Mouse (Mus musculus) CD8-positive naive resting alpha-beta T cell, adult 2 months (primary cell): ENCODE data around the gene Tmprss4.

ENCODE experiments used
- DNase-seq, 2 experiments: peaks; one replicate each; pipeline ENCODE4 v3.0.0; 2022; ENCODE audit warnings: low read depth in 2 of 2, low spot score in 2 of 2

The Tmprss4 gene

GRCm38 (mm10) chr9:45197549-45197948, 6.3 kb downstream of the Tmprss4 start:
- DNase-seq, result no peak

GRCm38 (mm10) chr9:45196125-45196830, 7.6 kb downstream of the Tmprss4 start:
- no peak for DNase-seq

DNA sequence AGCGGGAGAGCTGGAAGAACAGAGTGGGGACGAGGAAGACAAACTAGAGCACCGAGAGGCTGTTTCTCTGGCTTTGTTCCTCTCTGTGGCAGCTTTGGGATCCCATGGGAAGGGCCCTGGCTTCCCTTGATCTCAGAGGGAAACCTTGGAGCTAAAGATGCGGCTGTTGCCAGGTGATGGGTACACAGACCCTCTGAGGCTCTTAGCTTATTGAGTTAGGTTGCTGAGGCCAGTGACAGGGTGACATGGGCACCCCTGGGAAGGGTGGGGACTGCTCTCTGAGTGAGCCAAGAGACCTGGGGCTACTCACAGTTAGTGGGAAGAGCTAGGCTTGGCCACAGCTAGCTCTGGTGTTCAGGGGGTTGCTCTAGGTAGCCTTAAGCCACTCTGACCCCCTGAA, 8.4 kb downstream of the Tmprss4 start:
- DNase-seq, result no peak

DNA sequence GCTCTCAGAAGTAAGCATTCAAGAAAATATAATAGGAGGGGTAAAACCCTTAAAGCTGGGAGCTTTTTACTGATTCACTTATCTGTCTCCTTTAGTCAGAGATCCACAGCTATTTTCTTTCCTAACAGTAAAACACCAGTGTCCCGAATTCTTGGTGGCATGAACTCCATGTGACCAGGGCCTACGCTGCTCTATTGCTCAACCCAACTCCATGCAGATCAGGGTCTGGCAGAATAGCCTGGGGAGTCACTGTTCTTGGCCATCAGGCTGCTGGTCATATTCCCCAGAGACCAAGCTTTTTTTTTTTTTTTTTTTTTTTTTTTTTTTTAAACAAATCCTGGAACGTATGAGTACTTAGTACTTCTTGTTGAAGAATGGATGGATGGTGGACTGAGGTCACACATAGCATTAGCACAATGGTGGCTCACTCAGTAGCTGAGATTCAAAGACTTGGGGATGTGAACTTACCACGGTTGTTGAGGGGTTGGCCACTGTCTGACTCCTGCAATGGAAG, 14.2 kb downstream of the Tmprss4 start:
- DNase-seq, result no peak

DNA sequence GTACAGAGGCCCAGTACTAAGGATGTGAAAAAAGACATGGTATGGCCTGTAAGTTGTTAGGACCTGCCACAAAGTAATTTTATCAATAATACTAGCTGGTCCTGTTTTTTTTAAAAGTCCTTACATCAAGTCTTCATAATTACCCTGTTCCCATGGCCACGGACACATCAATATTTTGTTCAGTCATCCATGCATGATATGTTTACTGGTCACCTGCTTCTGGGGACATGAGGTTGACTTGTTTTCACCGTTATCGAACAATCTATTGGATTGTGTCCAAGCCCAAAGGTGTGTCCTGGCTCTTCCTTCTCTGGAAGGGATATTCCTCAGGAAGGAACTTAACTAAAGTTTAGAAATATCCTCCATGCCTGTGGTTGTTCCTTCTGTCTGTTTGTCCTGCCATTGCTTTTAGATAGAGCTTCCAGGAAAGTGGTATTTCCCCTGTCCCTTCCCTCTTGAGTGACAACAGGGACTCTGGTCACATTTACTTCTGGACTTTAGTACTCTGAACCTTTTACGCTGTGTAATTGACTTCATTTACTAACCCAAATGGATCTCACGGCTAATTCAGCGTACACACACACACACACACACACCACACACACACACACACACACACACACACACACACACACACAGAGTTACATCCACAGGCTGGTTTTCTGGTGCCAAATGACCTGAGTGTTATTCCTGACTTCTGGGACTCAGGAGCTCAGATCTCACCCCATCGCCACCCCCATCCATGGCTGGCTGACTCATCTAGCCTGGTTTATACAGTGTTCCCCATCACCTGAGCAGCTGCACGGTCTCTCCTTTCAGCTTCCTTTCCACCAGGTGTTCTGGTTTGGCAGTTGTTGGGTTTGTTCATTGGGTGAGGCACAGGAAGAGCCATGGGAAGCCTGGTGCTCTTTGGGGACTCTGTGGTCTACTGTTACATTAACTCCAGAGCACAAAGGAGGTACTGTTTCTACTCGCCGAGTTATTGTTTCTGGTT, 15.0 kb downstream of the Tmprss4 start:
- DNase-seq, result no peak

GRCm38 (mm10) chr9:45185250-45185649, 18.6 kb downstream of the Tmprss4 start:
- no peak for DNase-seq

- DNase-seq, result no peak
These were observed 20.6 kb downstream of the Tmprss4 start for GRCm38 (mm10) chr9:45183266-45183665.

- DNase-seq, result no peak
These were observed 21.4 kb downstream of the Tmprss4 start for GRCm38 (mm10) chr9:45182521-45182920.

DNA sequence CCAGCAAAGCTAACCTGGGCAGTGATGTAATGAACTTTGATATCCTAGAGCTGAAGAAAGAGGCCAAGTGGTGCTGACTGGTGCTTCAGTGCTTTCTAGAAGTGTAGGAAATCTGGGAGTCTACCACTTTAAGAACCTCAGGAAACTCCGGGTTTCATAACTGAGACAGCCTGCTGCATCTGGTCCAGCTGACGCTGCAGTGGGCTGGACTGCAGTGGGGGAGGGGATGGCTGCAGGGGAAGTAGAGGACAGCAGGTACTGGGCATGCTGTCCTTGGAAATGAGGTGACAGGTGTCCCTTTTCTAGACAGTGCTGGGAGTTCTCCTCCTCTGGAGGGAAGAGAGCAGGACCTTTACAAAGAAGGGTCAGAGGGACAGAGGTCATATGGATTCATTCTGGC, 22.1 kb downstream of the Tmprss4 start, which contains the start of gene BC049352:
BC049352 (plus strand) TSS at position 238 of the 400 bp plus-strand sequence.
- no peak for DNase-seq

DNA sequence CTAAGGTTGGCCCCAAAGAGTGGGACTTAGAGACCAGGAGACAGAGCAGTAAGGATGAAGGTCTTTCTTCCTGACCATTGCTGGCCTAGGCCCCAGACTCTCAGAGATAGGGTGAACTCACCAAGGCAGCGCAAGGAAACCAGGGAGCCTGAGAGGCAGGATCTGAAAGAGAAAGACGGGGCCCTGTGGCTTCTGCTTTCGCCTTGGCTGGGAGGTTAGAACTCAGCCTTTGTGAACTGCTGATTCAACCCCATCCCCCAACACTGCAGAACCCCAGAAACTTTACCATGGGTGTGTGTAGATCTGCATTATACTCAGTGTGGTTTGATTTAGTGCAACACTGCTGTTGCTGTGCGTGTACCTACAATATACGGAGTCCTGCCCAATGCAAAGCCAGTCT, 24.6 kb downstream of the Tmprss4 start:
- no peak for DNase-seq

DNA sequence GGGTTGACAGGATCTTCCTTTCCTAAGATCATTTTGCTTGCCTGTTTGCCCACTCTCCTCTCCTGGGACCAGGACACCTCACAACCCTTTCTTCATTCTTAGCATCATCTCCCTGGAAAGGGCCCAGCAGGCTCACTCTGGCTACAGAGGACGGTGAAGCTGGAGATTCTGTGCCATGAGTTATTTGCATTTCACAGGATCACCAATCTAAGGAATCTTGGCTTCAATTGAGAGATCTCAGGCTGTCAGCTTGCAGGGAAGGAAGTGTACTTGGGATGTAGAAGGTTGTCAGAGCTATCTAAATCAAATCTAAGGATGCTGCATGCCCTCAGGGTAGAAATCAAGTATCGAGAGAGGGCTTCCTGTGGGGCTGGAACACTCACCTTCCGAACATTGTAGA, 30.4 kb downstream of the Tmprss4 start:
- no peak for DNase-seq

DNA sequence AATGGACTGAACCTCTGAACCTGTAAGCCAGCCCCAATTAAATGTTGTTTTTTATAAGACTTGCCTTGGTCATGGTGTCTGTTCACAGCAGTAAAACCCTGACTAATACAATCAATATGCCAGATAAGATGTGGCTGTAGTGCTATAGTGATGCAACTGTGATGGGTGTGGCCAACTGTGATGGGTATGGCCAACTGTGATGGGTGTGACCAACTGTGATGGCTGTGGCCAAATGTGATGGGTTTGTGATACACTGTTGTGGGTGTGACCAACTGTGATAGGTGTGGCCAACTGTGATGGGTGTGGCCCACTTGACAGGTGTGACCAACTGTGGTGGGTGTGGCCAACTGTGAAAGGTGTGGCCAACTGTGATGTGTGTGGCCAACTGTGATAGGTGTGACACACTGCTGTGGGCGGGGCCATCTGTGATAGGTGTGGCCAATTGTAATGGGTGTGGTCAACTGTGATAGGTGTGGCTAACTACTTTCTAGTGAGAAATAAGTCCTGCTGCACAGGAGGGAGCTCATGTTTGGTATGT, 32.8 kb downstream of the Tmprss4 start:
- DNase-seq, result no peak

DNA sequence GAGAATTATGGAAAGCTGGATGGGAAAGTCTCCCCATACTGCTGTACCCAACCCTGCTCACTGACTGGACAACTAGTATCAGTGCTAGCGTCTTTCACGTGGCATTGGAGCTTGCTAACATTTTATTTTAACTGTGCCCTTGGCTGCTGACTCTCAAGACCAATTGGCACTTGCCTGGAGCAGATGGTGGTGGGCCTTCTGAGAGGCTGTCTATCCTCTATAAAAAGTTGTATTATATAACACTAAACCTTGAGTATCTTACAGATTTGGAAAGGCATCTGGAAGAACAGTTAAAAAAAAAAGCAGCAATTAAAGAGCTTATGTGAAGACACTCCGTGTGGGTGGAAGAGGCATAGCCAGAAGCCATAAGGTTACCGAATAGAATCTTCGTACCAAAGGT, 33.7 kb downstream of the Tmprss4 start:
- DNase-seq, result no peak

DNA sequence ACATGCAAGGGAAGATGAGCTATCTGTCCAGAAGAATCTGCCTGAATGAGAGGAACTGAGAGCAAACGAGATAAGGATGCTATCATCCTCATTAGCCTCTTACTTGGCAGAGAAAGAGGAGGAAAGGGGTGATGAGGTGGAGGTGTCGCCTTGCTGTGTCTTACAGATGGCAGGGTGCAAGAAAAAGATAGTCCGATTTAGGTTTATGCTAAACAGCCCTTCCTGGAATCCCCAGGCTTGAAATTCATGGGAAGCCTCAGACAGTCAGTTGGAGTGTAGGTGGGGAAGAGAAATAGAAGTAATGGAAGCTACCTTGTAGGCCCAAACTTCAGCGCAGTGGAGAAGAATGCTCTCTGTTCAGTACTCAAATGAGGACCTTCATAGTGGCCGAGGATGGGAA, 36.0 kb downstream of the Tmprss4 start:
- DNase-seq, result no peak

DNA sequence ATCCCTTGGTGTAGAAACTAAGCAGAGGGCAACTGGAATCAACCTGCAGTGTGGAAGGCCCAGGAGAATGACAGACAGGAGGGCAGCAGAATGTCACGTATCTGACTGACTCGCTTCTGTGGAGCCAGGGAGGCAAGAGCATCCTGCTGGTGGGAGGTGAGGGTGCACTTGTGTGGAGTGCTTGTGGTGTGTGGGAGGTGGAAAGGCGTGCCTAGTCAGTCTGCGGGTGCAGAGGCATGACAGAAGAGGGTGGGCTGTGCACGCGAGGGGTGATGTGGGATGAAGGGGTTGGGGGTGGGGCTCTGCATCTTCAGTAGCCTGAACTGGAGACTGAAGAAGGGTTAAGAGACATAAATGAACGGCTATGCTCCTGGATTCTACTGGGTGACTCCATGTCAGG, 50.5 kb downstream of the Tmprss4 start:
- peak in 1 of 2 experiments; percentile 11 for DNase-seq

GRCm38 (mm10) chr9:45150933-45151332, 53.0 kb downstream of the Tmprss4 start:
- no peak for DNase-seq

DNA sequence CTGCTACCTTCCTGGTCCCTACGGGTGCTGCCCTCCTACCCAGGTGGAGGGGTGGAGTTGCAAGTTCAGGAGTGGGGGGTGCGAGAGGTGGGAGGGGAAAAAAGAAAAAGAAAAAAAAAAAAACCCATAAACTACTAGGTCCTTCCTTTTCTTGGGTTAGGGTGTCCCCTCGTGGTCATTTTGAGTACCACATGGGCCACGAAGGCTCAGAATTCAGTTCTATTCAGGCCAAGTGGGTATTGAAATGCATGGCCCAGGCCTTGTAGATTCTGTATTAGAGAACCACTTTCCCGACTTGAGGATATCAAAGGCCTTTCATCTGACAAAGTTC, 57.7 kb downstream of the Tmprss4 start:
- DNase-seq, result peak; percentile 70 to 83

DNA sequence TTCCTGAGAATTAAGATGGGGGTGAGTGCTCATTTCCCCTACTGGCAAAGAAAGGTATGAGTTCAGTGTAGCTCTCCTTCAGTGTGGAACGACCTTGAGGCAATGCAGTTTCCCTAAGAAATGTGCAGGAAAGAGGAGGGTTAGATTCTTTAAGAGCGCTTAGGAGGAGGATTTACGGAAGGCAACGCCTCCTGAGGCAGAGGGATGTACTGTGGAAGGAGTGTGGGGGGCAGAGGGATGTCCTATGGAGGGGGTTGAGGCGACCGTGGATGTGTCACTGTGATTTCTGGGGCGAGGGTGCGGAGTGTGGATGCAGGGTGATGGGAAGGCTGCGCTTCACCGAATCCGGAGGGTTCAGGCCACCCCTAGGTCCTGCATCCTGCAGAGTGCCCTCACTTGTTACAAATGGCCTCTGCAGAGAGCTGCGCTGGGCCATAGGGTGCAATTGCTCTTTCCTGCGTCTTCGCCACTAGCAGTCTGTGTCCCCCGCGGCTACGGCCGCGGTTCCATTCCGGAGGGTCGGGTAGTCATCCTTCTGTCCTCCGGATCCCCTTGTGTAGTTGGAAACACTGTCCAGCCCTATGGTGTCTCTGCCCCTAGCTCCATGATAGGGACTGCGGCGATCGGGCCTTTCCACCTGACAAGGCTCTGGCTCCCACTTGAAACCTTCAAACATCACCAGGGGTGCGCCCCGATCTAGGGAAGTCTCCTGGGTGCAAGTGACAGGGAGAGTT, 58.2 kb downstream of the Tmprss4 start:
- no peak for DNase-seq

- DNase-seq, result no peak
These were observed 61.2 kb downstream of the Tmprss4 start for GRCm38 (mm10) chr9:45142686-45143085.

- DNase-seq, result no peak
These were observed 62.9 kb downstream of the Tmprss4 start for GRCm38 (mm10) chr9:45140945-45141344.

DNA sequence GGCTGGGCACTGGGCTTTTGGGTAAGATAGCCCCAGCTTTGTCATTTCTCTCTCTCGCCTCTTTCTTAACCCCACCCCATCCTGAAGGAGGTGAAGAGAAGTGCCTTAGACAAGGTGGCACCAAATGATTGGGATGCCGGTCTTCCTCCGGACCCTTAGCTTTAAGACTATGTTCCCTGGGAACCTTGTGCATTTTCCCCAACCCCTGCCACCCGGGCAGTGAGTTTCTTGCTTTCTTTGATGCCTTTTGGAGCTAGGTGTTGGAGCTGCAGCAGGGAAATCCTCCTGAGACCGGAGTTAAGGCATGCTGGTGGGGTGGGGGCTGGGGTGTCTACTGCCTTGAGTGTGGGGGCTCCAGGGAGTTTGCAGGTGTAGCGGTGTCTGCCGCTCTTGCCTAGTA, 64.8 kb downstream of the Tmprss4 start:
- DNase-seq, result no peak
